Mouse (Mus musculus) embryo, embryonic 10.5 days (tissue): ENCODE measurements around the gene Myo1h.
A peak's percentile ranks its signal among the peaks of the same experiment; 100 is the strongest.

ENCODE experiments used
- DNase-seq: peaks from one replicate; pipeline ENCODE4 v3.0.0-alpha.2; 2015; ENCODE audit warnings: low spot score

The Myo1h gene

DNA sequence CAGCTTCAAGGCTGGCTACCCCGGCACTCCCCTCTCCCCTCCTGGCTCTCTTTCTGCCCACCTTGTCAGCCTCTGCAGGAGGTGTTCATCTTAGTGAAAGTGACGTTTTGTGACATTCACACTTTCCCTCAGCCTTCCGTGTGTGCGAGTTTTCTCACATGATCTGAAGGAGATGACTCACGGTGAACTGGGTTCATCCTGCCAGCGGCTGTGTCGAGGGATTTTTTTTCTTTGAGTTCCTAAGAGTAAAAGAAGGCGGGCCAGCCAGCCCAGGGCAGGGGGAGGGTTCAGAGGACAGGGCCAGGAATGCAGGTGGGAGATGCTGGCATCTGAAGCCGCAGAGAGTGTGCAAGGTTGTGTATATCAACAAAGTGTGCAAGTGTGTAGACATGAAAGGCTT is 104.2 kb downstream of the Myo1h start:
- DNase-seq = no peak

DNA sequence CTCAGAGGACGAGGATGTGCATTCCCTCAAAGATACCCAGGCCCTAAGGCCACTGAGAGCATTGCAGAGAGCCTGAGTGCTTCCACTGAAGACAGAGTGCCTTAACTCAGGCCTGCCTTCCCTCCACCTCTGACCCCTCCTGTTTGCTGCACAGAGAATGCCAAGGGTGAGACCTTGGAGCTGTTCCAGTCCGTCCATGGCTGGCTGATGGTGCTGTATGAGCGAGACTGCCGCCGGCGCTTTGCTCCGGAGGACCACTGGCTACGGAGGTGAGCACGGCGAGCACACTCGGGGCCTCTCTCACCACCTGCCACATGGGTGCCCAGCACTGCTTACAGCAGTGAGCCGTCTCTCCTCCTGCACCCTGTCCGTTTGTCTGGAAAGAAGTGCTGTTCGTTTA is 117.6 kb downstream of the Myo1h start:
- no peak for DNase-seq

DNA sequence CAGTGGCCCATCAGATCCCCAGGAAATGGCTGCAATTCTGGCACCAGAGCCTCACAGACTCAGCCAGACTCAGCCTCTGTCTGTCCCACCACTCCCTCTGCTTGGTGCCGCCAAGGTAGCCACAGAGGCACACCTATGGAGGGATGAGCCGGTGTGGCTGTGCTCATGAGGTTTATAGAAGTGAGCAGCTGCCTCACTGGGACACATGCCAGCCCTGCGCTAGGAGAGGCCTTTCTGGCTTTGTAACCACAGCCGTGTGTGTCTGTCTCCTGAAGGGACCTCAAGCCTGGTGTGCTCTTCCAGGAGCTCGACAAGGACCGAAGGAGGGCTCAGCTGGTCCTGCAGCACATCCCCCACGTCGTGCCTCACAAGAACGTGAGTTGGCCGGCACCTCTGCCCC is 118.3 kb downstream of the Myo1h start:
- DNase-seq = no peak

DNA sequence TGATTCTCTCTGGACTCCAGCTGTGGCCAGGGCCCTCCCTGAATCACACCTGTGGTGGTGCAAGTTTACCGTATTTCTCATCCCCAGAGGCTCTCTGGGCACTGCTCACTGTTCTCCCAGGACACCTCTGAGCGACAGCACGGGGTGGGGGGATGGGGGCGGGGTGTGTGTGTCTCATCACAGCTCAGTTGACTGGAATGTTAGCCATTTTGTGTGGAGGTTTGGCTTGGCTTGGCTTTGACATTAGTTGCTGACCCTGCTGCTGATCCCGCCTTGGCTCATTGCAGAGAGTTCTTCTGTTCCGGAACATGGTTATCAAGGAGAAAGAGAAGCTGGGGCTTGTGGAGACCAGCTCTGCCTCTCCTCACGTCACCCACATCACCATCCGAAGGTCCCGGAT is 118.8 kb downstream of the Myo1h start:
- DNase-seq = no peak

DNA sequence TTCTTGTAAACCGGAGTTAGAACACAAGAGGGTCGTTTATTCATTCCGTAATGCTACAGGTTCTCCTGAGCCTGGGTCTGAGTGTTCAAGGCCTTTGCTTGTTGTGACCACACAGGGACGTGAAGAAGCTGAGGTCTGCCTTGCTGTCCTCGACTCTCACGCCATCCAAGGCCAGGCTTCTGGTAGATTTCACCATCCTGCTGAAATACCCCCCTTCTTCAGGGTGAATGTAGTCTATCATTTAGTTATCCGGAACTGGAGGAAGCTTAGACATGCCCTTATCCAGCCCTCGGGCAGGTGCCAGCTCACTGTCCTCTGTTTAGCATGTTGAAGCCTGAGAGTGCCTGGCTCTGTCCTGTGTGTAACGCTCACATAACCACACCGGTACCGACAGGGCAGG is 119.9 kb downstream of the Myo1h start:
- no peak for DNase-seq

DNA sequence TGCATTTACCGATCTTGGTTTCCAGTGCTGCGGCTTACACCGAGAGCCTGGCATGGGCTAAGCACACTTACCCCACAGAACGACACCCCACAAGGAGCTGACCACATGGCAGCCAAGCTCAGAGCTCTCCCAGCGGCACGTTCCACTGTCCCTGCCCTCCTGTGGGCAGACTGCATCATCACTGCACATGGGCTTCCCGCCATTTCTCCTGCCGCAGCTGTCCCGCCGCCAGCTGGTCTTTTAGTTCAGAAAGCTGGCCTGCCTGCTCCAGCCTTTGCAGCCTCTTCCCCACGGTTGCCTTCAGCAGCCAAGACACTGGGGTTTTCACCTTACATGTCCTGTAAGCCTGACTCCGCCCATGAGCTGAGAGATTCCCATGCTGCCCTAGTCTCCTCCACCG is 121.5 kb downstream of the Myo1h start:
- no peak for DNase-seq

DNA sequence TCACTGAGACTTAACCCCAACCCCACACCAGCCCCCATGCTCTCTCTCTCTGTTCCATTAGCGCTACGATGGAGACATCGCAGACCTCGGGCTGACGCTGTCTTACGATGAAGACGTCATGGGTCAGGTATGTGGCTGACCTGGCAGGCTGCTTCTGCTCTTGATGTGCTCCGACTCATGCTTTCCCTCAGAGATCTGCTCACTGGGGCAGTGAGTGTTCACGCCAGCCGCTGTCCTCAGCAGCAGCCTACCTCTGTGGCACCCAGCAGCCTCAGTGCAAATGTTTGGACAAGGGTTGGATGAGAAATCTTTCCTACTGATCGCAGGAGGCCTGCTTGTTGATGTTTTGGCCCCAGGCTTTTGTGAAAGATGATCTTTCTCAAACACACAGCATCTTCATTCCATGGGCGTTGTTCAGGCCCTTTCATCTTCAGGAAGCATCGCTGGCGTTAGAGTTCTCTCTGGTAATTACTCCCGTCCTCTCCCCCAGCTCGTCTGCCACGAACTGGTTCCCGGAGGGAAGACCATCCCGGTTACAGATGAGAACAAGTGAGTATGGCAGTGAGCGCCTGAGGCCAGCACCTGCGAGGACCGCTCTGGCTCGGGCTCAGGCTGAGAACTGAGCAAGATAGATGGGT is 123.5 kb downstream of the Myo1h start:
- peak; percentile 8 for DNase-seq

DNA sequence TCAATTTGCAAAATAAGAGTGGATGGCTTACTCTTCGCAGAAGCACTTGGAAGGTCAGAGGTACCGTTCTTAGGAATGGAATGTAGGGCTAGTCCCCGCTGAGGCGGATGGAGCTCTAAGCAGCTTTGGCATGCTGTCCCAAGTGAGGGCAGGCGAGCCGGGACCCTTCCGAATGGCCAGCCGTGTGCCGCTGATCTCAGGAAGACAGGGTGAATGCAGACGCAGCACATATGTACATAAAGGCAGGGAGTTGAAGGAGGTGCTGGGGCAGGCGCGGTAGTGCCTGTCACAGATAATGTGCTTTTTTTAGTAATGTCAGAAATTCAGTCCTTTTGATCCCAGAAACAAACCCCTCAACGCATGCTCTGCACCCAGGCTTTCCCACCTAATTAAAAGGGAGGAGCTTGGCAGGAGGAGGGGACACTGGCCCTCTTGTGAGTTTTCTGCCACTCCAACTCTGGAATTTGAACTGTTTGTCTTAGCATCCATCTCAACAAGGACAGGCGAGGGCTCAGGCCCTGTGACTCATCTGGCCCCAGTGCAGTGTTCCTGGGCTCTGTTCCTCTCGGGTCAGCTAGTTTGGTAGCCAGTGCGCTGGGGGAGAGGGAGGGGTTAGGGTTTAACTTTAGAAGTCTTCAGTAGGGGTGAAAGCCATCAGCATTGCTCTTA is 124.2 kb downstream of the Myo1h start:
- DNase-seq = no peak
